ENCODE assay signal across 8 mouse cellular contexts in the genomic region with DNA sequence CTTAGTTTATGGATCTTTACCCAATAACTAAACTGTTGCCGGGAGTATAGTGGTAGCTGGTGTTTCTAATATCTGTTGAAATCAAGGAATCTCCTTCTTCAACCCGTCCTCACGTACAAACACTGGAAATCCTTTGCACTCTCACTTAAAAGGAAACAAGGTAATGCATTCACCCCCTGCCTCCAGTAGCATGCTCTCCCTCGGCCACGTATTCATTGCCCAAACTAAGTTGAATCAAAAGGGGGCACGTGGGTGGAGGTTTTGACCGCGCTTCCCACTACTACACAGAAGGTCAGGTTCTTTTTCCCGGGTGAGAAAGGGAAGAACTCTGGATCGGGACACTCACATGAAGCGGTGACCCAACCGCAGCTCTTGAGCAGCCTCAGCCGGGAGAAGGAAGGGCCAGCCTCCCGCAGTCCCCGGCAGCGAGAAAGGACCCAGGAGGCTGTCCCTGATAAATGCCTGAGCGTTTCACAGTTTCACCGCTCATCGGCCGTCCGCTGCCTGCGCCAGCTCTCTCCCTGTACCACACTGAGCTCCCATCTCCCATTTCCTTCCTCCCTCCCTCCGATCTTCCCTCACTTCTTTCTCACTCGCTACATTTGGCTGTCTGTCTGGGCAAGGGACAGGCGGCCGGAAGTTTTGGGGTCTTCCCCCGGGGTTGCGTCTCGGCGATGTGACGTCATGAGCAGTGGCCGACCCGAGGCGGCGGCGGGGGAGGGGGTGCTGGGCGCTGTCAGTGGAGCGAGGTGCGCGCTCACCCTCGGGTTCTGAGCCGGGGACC. TPM values are rescaled to one million over a fixed set of nuclear protein-coding genes. Genes with fewer than 3 reads are reported as not detected.
DNase-seq lines count a peak whose midpoint lies in the region; ATAC-seq and TF ChIP-seq lines count a peak whose summit lies in the region.

A gene (plus strand): TSS at position 698 of the 784 bp plus-strand sequence.

- peak within 1 kb of the TSS; percentile 91 for H3K9ac ChIP-seq in MEL (ENCODE audit: control insufficient read depth, low read depth, low read length, poor library complexity, severe bottlenecking)
- H3K9ac ChIP-seq in forebrain, postnatal 0 days, result peak within 1 kb of the TSS; percentile 89
- peak within 1 kb of the TSS; percentile 87 for H3K9ac ChIP-seq in lung, embryonic 15.5 days

- H3K27me3 ChIP-seq in MEL (ENCODE audit: control insufficient read depth in 1 of 2, insufficient read depth in 2 of 2, low read length in 2 of 2), result no peaks in the 10 kb centered on the region
- no peaks in the 10 kb centered on the region for H3K27me3 ChIP-seq in cerebellum, adult 2 months (ENCODE audit: control insufficient read depth, insufficient read depth, low read length)
- no peaks in the 10 kb centered on the region for H3K27me3 ChIP-seq in forebrain, postnatal 0 days (ENCODE audit: insufficient read depth, low read length)
- H3K27me3 ChIP-seq in lung, embryonic 15.5 days, result no peaks in the 10 kb centered on the region

- peak in 1 of 3 experiments; percentile 25; a peak in 1 of 6 replicates for TF ChIP-seq CTCF in MEL (IDR thresholded peaks at IDR 0.05 in 2 of 3, conservative IDR thresholded peaks at IDR 0.05 in 1 of 3; ENCODE audit: control insufficient read depth in 1 of 3, insufficient read depth in 1 of 3, low read depth in 2 of 3, low read length in 3 of 3, poor library complexity in 1 of 3, severe bottlenecking in 1 of 3)
- no peak for TF ChIP-seq CTCF in cerebellum, adult 2 months (IDR thresholded peaks at IDR 0.05; ENCODE audit: borderline replicate concordance, insufficient read depth, low read depth, low read length)
- 0 out of 2 replicates have a peak, but pooled peaks have one; percentile 9 for TF ChIP-seq CTCF in forebrain, postnatal 0 days (IDR thresholded peaks at IDR 0.05; ENCODE audit: low read depth)

- peaks cover 0 to 10% of the 10 kb centered on the region in 2 experiments; a peak in 3 of 4 replicates for H3K36me3 ChIP-seq in MEL (ENCODE audit: control insufficient read depth in 1 of 2, insufficient read depth in 2 of 2, low read length in 2 of 2)
- 0 out of 2 replicates have a peak, but pooled peaks cover 3% of the 10 kb centered on the region for H3K36me3 ChIP-seq in forebrain, postnatal 0 days (ENCODE audit: insufficient read depth)
- peaks cover 7% of the 10 kb centered on the region; the same call in 1 of the 2 replicates for H3K36me3 ChIP-seq in lung, embryonic 15.5 days

- TF ChIP-seq EP300 in MEL (IDR thresholded peaks at IDR 0.05; ENCODE audit: low read depth in 1 of 2, low read length in 2 of 2), result 0 out of 4 replicates have a peak, but pooled peaks of 1 of the 2 experiments have one; percentile 15

- DNase-seq in MEL (ENCODE audit: low read depth, low spot score), result peak; percentile 95
- DNase-seq in cerebellum, adult 2 months, result peak; percentile 92 to 97
- DNase-seq in forebrain, postnatal 0 days, result peak; percentile 96
- peak; percentile 94 for DNase-seq in heart, postnatal 4 days
- DNase-seq in layer of hippocampus, adult 8-10 months (ENCODE audit: low spot score in 2 of 2), result peak; percentile 88 to 95
- DNase-seq in ovary, adult 18-20 months (ENCODE audit: low spot score), result peak; percentile 86
- peak; percentile 93 for DNase-seq in thymus, postnatal 0 days (ENCODE audit: low spot score)

- peak; percentile 51 to 81; a peak in 3 of 4 replicates for TF ChIP-seq POLR2A in MEL (IDR thresholded peaks at IDR 0.05; ENCODE audit: control insufficient read depth in 1 of 2, insufficient read depth in 1 of 2, low read depth in 1 of 2, low read length in 2 of 2, poor library complexity in 1 of 2)
- TF ChIP-seq POLR2A in cerebellum, adult 2 months (IDR thresholded peaks at IDR 0.05; ENCODE audit: borderline replicate concordance, insufficient read depth, low read length), result peak; percentile 47

- peaks cover 3 to 7% of the 10 kb centered on the region in 2 experiments for H3K4me1 ChIP-seq in MEL (ENCODE audit: control insufficient read depth in 1 of 2, insufficient read depth in 2 of 2, low read length in 2 of 2)
- peaks cover 5% of the 10 kb centered on the region; the same call in 1 of the 2 replicates for H3K4me1 ChIP-seq in cerebellum, adult 2 months (ENCODE audit: control insufficient read depth, insufficient read depth, low read length)
- H3K4me1 ChIP-seq in forebrain, postnatal 0 days (ENCODE audit: insufficient read depth), result peaks cover 9% of the 10 kb centered on the region; the same call in 1 of the 2 replicates
- peaks cover 13% of the 10 kb centered on the region for H3K4me1 ChIP-seq in lung, embryonic 15.5 days

- H3K79me2 ChIP-seq in MEL (ENCODE audit: control insufficient read depth, insufficient read depth, low read length, poor library complexity), result peaks cover 30% of the 10 kb centered on the region

- WGBS in cerebellum, adult 2 months, result 1% methylated on average over 42 of the region's 42 CpGs
- WGBS in forebrain, postnatal 0 days, result under 1% methylated on average over 42 of the region's 42 CpGs
- under 1% methylated on average over 42 of the region's 42 CpGs for WGBS in lung, embryonic 15.5 days

- H3K4me3 ChIP-seq in MEL (ENCODE audit: control insufficient read depth in 1 of 2, insufficient read depth in 1 of 2, low read depth in 2 of 2, low read length in 2 of 2), result peak within 1 kb of the TSS; percentile 69 to 98
- peak within 1 kb of the TSS; percentile 96 for H3K4me3 ChIP-seq in cerebellum, adult 2 months (replicated peaks; ENCODE audit: insufficient read depth, low read depth, low read length)
- peak within 1 kb of the TSS; percentile 79 for H3K4me3 ChIP-seq in forebrain, postnatal 0 days (ENCODE audit: low read depth, low read length)
- H3K4me3 ChIP-seq in lung, embryonic 15.5 days, result peak within 1 kb of the TSS; percentile 89

- peak within 1 kb of the TSS; percentile 63 for H3K4me2 ChIP-seq in forebrain, postnatal 0 days (ENCODE audit: low read depth)
- peak within 1 kb of the TSS; percentile 73 for H3K4me2 ChIP-seq in lung, embryonic 15.5 days

- H3K9me3 ChIP-seq in MEL (replicated peaks; ENCODE audit: insufficient read depth, low read length), result no peaks in the 10 kb centered on the region
- no peaks in the 10 kb centered on the region for H3K9me3 ChIP-seq in forebrain, postnatal 0 days (ENCODE audit: low read length)
- H3K9me3 ChIP-seq in lung, embryonic 15.5 days, result no peaks in the 10 kb centered on the region

- peak; percentile 98 for ATAC-seq in forebrain, postnatal 0 days
- ATAC-seq in lung, embryonic 15.5 days (ENCODE audit: borderline replicate concordance, extremely low read depth, low FRiP score, low TSS enrichment), result peak; percentile 98

- peak within 1 kb of the TSS; percentile 91 for H3K27ac ChIP-seq in MEL (ENCODE audit: control insufficient read depth, low read depth, low read length)
- H3K27ac ChIP-seq in cerebellum, adult 2 months (ENCODE audit: insufficient read depth, low read length), result peak within 1 kb of the TSS; percentile 100
- H3K27ac ChIP-seq in forebrain, postnatal 0 days (ENCODE audit: low read depth, low read length), result peak within 1 kb of the TSS; percentile 92
- peak within 1 kb of the TSS; percentile 89 for H3K27ac ChIP-seq in lung, embryonic 15.5 days

- no peak; the same call in 1 of the 2 replicates for TF ChIP-seq RAD21 in MEL (IDR thresholded peaks at IDR 0.05; ENCODE audit: low read depth, low read length)

TF ChIP-seq in MEL, 35 proteins besides CTCF, POLR2A, EP300 and RAD21 (continues in another document):
- TF ChIP-seq MAFK (IDR thresholded peaks at IDR 0.05; ENCODE audit: borderline replicate concordance, low read depth, low read length), result no peak
- TF ChIP-seq JUND (IDR thresholded peaks at IDR 0.05; ENCODE audit: low read depth, low read length), result no peak
- no peak for TF ChIP-seq MYB (IDR thresholded peaks at IDR 0.05; ENCODE audit: low read depth, low read length)
- 0 out of 2 replicates have a peak, but pooled peaks have one; percentile 24 for TF ChIP-seq NRF1 (IDR thresholded peaks at IDR 0.05; ENCODE audit: insufficient read depth, low read depth, low read length, poor library complexity, severe bottlenecking)
- 0 out of 2 replicates have a peak, but pooled peaks have one; percentile 17 for TF ChIP-seq ZMIZ1 (IDR thresholded peaks at IDR 0.05; ENCODE audit: low read depth, low read length)
- peak; percentile 45 for TF ChIP-seq CHD2 (IDR thresholded peaks at IDR 0.05; ENCODE audit: low read length)
- no peak for TF ChIP-seq SMC3 (IDR thresholded peaks at IDR 0.05; ENCODE audit: low read depth, low read length)
- peak; percentile 100 for TF ChIP-seq MAX (IDR thresholded peaks at IDR 0.05; ENCODE audit: low read length)
- TF ChIP-seq ZKSCAN1 (IDR thresholded peaks at IDR 0.05; ENCODE audit: low read depth, low read length), result no peak
- peak; percentile 97 for TF ChIP-seq HCFC1 (IDR thresholded peaks at IDR 0.05; ENCODE audit: low read depth, low read length)
- TF ChIP-seq POLR2AphosphoS5 (IDR thresholded peaks at IDR 0.05; ENCODE audit: borderline replicate concordance, low read depth, low read length), result no peak
- no peak for TF ChIP-seq BHLHE40 (IDR thresholded peaks at IDR 0.05; ENCODE audit: borderline replicate concordance, low read depth, low read length)
- TF ChIP-seq USF2 (IDR thresholded peaks at IDR 0.05; ENCODE audit: borderline replicate concordance in 1 of 2, insufficient read depth in 1 of 2, low read depth in 1 of 2, low read length in 2 of 2), result no peak
- TF ChIP-seq ETS1 (IDR thresholded peaks at IDR 0.05; ENCODE audit: low read depth, low read length), result peak; percentile 48; the same call in 1 of the 2 replicates
- peak; percentile 61 for TF ChIP-seq POLR2AphosphoS2 (IDR thresholded peaks at IDR 0.05; ENCODE audit: low read length)
- no peak for TF ChIP-seq RCOR1 (IDR thresholded peaks at IDR 0.05; ENCODE audit: low read depth, low read length)
- no peak for TF ChIP-seq ZNF384 (IDR thresholded peaks at IDR 0.05; ENCODE audit: low read depth, low read length)
- TF ChIP-seq GATA1 (IDR thresholded peaks at IDR 0.05; ENCODE audit: low read depth, low read length), result no peak
- 0 out of 2 replicates have a peak, but pooled peaks have one; percentile 17 for TF ChIP-seq USF1 (IDR thresholded peaks at IDR 0.05; ENCODE audit: low read depth, low read length)

RNA-seq across cellular contexts. Expression of the gene that starts here (rescaled TPM):
- 6.5 and 7.5 TPM in 2 replicates for total RNA-seq in MEL (2012; rRNA removed)
- polyA plus RNA-seq in MEL (2012; ENCODE audit: insufficient read depth in 1 of 2, insufficient read length in 2 of 2, low read depth in 1 of 2, low replicate concordance in 2 of 2, missing spikeins in 1 of 2), result 1 to 10 TPM in 1 of 2 experiments, not detected in 1; 4.6 TPM
- polyA plus RNA-seq in cerebellum, adult 2 months (2012; rRNA removed), result 8.6 and 9.0 TPM in 2 replicates
- 36.3 and 39.9 TPM in 2 replicates for total RNA-seq in forebrain, postnatal 0 days (2014; rRNA removed)
- 22.5 and 35.0 TPM in 2 replicates for polyA plus RNA-seq in forebrain, postnatal 0 days (2015; fragmentation: Nextera tagmentation; extraction: Ambion mirVana)
- 10 to 100 TPM; 15.8 to 17.0 TPM for total RNA-seq in heart, postnatal 4 days (2021)
- 10 to 100 TPM; 30.9 to 38.3 (median 34.8) TPM for total RNA-seq in layer of hippocampus, adult 8-10 months (2022)
- polyA plus RNA-seq in lung, embryonic 15.5 days (2015; fragmentation: Nextera tagmentation; extraction: Ambion mirVana), result 18.3 and 20.0 TPM in 2 replicates
- 12.2 and 14.7 TPM in 2 replicates for polyA plus RNA-seq in thymus, postnatal 0 days (2015; fragmentation: Nextera tagmentation; extraction: Ambion mirVana)

Comparison
In these comparisons a context has a peak if more than half of its experiments do, and no peak if none do; other contexts are left out.
1. Peak in every context shown above with its lines: DNase-seq, ATAC-seq, H3K4me3 ChIP-seq and H3K27ac ChIP-seq.